Mouse (Mus musculus): Measurements from ENCODE around the gene Serinc4. TPM values are rescaled to one million over a fixed set of nuclear protein-coding genes. Genes with fewer than 3 reads are reported as not detected.
"Not testable (repeated sequence)": the region's sequence is repeated elsewhere in the genome, so short reads cannot be mapped to it uniquely, and the experiment has no call there.

Serinc4 gene
- 0.85 and 0.88 TPM in 2 replicates for polyA plus RNA-seq (2016; fragmentation: Nextera tagmentation; extraction: Ambion mirVana)

- 4% methylated on average over 41 of the region's 41 CpGs for WGBS
- H3K9me3 ChIP-seq, result no peaks in the 10 kb centered on the region
- H3K36me3 ChIP-seq (replicated peaks), result peaks cover 44% of the 10 kb centered on the region
- H3K27me3 ChIP-seq, result no peaks in the 10 kb centered on the region
- H3K9ac ChIP-seq, result peak within 1 kb of the TSS; percentile 74
- H3K4me2 ChIP-seq, result peak within 1 kb of the TSS; percentile 74
- H3K27ac ChIP-seq, result peak within 1 kb of the TSS; percentile 72
- peak within 1 kb of the TSS; percentile 59 for H3K4me3 ChIP-seq (replicated peaks)
- H3K4me1 ChIP-seq, result peaks cover 14% of the 10 kb centered on the region
- peak; percentile 92 for ATAC-seq (ENCODE audit: low FRiP score)
Measured at GRCm38 (mm10) chr2:121456692-121457642, at the start of gene Serinc4. TSS of gene Serinc4 (minus strand) at chr2:121456781.

GRCm38 (mm10) chr2:121501550-121501949, 45.0 kb upstream of the Serinc4 start:
- ATAC-seq (ENCODE audit: low FRiP score); H3K4me3 ChIP-seq (replicated peaks); H3K27me3 ChIP-seq; H3K9ac ChIP-seq; H3K36me3 ChIP-seq (replicated peaks); H3K4me1 ChIP-seq; H3K9me3 ChIP-seq; H3K4me2 ChIP-seq; H3K27ac ChIP-seq: not testable (repeated sequence)
- WGBS, result 61% methylated on average over 2 of the region's 6 CpGs

DNA sequence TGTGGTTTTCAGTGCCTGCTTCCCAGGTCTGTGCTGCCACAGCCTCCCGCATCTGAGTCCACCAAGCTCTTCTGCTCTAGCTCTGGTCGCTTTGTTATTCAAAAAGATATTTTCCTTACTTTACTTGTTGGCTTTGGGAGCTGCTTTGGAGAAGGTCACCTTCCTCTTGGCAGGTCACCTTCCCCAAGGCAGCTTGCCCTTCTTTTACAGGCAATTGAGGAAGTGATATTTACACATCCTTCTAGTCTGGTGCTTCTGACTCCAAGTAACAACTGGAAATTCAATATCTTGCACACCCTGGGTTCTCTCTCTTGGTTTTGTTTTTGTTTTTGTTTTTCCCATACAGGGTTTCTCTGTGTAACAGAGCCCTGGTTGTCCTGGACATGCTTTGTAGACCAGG, 27.8 kb upstream of the Serinc4 start:
- 85% methylated on average over 2 of the region's 2 CpGs for WGBS
- H3K9ac ChIP-seq; H3K36me3 ChIP-seq (replicated peaks); H3K27me3 ChIP-seq; H3K4me1 ChIP-seq; H3K9me3 ChIP-seq; H3K4me3 ChIP-seq (replicated peaks); ATAC-seq (ENCODE audit: low FRiP score); H3K4me2 ChIP-seq; H3K27ac ChIP-seq: not testable (repeated sequence)

DNA sequence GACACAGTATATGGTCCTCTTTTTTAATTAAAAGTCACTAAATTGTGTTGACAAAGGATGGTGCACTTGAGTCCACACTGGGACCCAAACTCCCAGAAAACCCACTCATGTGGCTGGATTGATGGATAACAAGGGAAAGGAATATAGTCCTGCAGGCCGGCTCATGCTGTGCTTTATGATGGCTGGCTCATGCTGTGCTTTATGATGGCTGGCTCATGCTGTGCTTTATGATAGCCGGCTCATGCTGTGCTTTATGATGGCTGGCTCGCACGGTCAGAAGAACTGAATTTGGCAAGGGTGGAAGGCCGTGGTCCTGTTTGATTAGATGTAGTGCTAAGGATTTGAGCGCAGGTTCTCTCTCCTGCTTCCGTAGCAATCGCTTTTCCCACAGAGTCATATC, 27.0 kb upstream of the Serinc4 start:
- peaks cover 7% of the 10 kb centered on the region; the same call in 1 of the 2 replicates for H3K4me1 ChIP-seq
- H3K4me2 ChIP-seq, result peak overlapping the region; percentile 17; the same call in 1 of the 2 replicates
- H3K27me3 ChIP-seq, result no peaks in the 10 kb centered on the region
- no peaks in the 10 kb centered on the region for H3K9me3 ChIP-seq
- WGBS, result 32% methylated on average over 8 of the region's 8 CpGs
- H3K4me3 ChIP-seq (replicated peaks), result no peak overlapping the region
- peak overlapping the region; percentile 43; the same call in 1 of the 2 replicates for H3K27ac ChIP-seq
- H3K9ac ChIP-seq, result no peak overlapping the region
- no peaks in the 10 kb centered on the region for H3K36me3 ChIP-seq (replicated peaks)
- ATAC-seq (ENCODE audit: low FRiP score), result no peak

DNA sequence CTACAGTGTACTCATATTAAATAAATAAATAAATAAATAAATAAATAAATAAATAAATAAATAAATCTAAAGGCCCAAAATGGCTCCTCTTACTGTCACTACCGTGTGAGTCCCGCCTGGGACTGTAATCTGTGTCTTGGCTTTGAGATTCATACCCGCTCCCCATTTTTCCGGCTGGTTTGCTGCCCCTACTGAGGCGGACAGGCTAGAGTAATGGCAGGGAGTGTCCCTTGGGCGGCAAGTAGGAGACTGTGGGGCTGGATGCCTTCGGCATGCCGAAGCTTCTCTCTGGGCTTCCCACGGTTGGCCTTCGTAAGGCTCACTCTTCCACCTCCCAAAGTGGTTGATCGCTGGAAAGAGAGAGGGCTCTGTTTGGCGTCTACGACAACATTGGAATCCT, 24.3 kb upstream of the Serinc4 start:
- H3K4me2 ChIP-seq; H3K4me1 ChIP-seq; H3K9me3 ChIP-seq; H3K36me3 ChIP-seq (replicated peaks); H3K4me3 ChIP-seq (replicated peaks); H3K27ac ChIP-seq; ATAC-seq (ENCODE audit: low FRiP score); H3K9ac ChIP-seq; H3K27me3 ChIP-seq: not testable (repeated sequence)
- 88% methylated on average over 13 of the region's 13 CpGs for WGBS

DNA sequence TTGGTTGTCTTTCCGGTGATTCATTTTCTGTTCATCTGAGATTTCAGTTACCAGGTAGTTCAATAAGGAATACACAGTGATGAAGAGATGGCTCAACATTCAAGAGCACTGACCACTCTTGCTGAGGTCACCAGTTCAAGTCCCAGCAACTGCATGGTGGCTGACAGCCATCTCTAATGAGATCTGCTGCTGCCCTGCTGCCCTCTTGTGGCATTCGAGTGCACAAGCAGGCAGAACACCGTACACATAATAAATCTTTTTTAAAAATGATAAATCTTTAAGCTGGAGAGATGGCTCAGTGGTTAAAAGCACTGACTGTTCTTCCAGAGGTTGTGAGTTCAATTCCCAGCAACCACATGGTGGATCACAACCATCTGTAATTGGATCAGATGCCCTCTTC, 23.9 kb upstream of the Serinc4 start:
- WGBS, result 66% methylated on average over 3 of the region's 3 CpGs
- Histone ChIP-seq H3K27me3 (no peaks in the 10 kb centered on the region), H3K4me2 (no peak overlapping the region), H3K9ac (no peak overlapping the region), H3K9me3 (no peaks in the 10 kb centered on the region), H3K4me1 (peaks cover 7% of the 10 kb centered on the region; the same call in 1 of the 2 replicates), H3K27ac (no peak overlapping the region), H3K4me3 (replicated peaks) (no peak overlapping the region), H3K36me3 (replicated peaks) (no peaks in the 10 kb centered on the region)
- ATAC-seq (ENCODE audit: low FRiP score), result no peak

DNA sequence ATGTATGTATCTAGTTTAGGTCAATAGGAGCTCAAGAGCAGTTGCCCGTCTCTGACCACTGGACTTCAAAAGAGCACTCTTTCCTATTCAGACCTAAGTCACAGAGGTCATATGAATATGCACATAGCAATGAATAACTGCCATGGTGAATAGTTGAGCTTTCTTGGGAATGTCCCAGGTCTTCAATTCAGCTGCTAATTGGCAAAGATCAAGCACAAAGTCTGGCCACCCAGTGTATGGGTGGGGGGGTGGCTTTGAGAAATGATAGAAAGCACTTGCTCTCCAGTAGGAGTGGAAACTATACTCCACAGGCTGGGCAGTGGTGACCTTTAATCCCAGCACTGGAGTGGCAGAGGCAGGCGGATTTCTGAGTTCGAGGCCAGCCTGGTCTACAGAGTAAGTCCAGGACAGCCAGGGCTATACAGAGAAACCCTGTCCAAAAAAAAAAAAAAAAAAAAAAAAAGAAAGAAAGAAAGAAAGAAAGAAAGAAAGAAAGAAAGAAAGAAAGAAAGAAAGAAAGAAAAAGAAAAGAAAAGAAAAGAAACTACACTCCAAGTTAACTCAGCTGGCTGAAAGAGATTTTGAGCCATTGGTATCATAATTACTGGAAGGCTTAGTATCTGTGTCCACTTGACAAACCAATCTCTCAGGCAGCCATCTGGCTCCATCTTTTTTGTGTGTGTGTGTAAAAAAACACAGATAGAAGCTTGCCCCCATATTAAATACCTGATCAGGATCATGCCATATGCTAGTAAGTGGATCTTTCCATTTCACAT, 21.1 kb upstream of the Serinc4 start:
- peaks cover 3% of the 10 kb centered on the region; the same call in 1 of the 2 replicates for H3K4me1 ChIP-seq
- no peaks in the 10 kb centered on the region for H3K9me3 ChIP-seq
- H3K27me3 ChIP-seq, result no peaks in the 10 kb centered on the region
- H3K36me3 ChIP-seq (replicated peaks), result no peaks in the 10 kb centered on the region
- 86% methylated on average over 3 of the region's 3 CpGs for WGBS
- no peak overlapping the region for H3K4me3 ChIP-seq (replicated peaks)
- H3K9ac ChIP-seq, result no peak overlapping the region
- ATAC-seq (ENCODE audit: low FRiP score), result no peak
- no peak overlapping the region for H3K4me2 ChIP-seq
- H3K27ac ChIP-seq, result no peak overlapping the region

GRCm38 (mm10) chr2:121475306-121475705, 18.7 kb upstream of the Serinc4 start:
- not testable (repeated sequence) for H3K36me3 ChIP-seq (replicated peaks); H3K4me2 ChIP-seq; ATAC-seq (ENCODE audit: low FRiP score); H3K9me3 ChIP-seq; H3K4me1 ChIP-seq; H3K4me3 ChIP-seq (replicated peaks); H3K27me3 ChIP-seq; H3K27ac ChIP-seq; H3K9ac ChIP-seq
- WGBS, result 98% methylated on average over 2 of the region's 2 CpGs

DNA sequence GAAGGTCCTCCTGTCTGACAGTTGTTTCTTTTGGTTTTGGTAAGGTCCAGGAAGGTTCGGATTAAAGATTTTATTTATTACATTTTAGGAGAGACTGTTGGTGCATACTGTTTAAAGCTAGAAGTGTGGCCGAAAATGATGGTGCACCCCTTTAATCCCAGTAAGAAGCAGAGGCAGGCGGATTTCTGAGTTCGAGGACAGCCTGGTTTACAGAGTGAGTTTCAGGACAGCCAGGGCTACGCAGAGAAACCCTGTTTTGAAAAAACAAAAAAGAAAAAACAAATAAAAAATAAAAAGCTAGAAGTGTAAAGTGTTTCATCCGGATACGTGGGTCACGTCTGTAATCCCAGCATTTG, 17.6 kb upstream of the Serinc4 start:
- Histone ChIP-seq H3K27ac (0 out of 2 replicates have a peak overlapping the region, but pooled peaks have one; percentile 54), H3K9me3 (no peaks in the 10 kb centered on the region), H3K36me3 (replicated peaks) (0 out of 2 replicates have a peak, but pooled peaks cover 5% of the 10 kb centered on the region), H3K4me2 (peak overlapping the region; percentile 72), H3K9ac (peak overlapping the region; percentile 62), H3K4me1 (peaks cover 3% of the 10 kb centered on the region; the same call in 1 of the 2 replicates), H3K4me3 (replicated peaks) (peak overlapping the region; percentile 62), H3K27me3 (no peaks in the 10 kb centered on the region)
- no peak; the same call in 1 of the 2 replicates for ATAC-seq (ENCODE audit: low FRiP score)
- 40% methylated on average over 8 of the region's 8 CpGs for WGBS

- Histone ChIP-seq H3K27ac (0 out of 2 replicates have a peak within 1 kb of the TSS, but pooled peaks have one; percentile 54), H3K4me2 (peak within 1 kb of the TSS; percentile 72), H3K9ac (peak within 1 kb of the TSS; percentile 62), H3K4me3 (replicated peaks) (peak within 1 kb of the TSS; percentile 62)
- not testable (repeated sequence) for H3K36me3 ChIP-seq (replicated peaks); H3K27me3 ChIP-seq; H3K4me1 ChIP-seq; H3K9me3 ChIP-seq
- WGBS, result 6% methylated on average over 41 of the region's 41 CpGs
- peak; percentile 95 for ATAC-seq (ENCODE audit: low FRiP score)
Measured at GRCm38 (mm10) chr2:121473301-121474179, 17.0 kb upstream of the Serinc4 start, which contains the start of gene Mfap1b. TSS of gene Mfap1b (minus strand) at chr2:121474067.

GRCm38 (mm10) chr2:121472783-121473182, 16.2 kb upstream of the Serinc4 start:
- not testable (repeated sequence) for ATAC-seq (ENCODE audit: low FRiP score); H3K9me3 ChIP-seq; H3K4me2 ChIP-seq; H3K36me3 ChIP-seq (replicated peaks); H3K9ac ChIP-seq; H3K27ac ChIP-seq; H3K27me3 ChIP-seq; H3K4me3 ChIP-seq (replicated peaks); H3K4me1 ChIP-seq
- WGBS, result 98% methylated on average over 3 of the region's 3 CpGs
